Mouse (Mus musculus) layer of hippocampus, adult 9-10 months (tissue): ENCODE measurements around the gene Zfp691.

Source experiments
- DNase-seq: peaks from one replicate; pipeline ENCODE4 v3.0.0; 2022; ENCODE audit warnings: low spot score

The Zfp691 gene

GRCm38 (mm10) chr4:119124771-119125273, 49.2 kb downstream of the Zfp691 start:
- no peak for DNase-seq

- DNase-seq, result no peak
Observed at GRCm38 (mm10) chr4:119121249-119121648, 52.7 kb downstream of the Zfp691 start.

- DNase-seq, result no peak
Observed at GRCm38 (mm10) chr4:119120095-119120494, 53.9 kb downstream of the Zfp691 start.
